Mouse (Mus musculus) heart, embryonic 12.5 days (tissue): Measurements from ENCODE around the gene Glp2r. TPM values are rescaled to one million over a fixed set of nuclear protein-coding genes. Genes with fewer than 3 reads are reported as not detected.

Experiments
- ATAC-seq: fragments of 200-750 bp; cut with Nextera tagmentation; 2 replicates; pipeline ENCODE4 v1.8.0; 2017; ENCODE audit warnings: moderate TSS enrichment, moderate library complexity; ENCODE audit not compliant: insufficient number of reproducible peaks, low FRiP score
- H3K27ac ChIP-seq: fragments of 300-500 bp; sonication (generic); 2 replicates; pipeline ENCODE4 v1.5.1; 2016; ENCODE audit warnings: mild to moderate bottlenecking, moderate library complexity; ENCODE audit not compliant: poor library complexity, severe bottlenecking
- H3K27me3 ChIP-seq: fragments of 300-500 bp; sonication (generic); replicated peaks from 2 replicates; pipeline ENCODE4 v1.6.1; 2016; ENCODE audit warnings: mild to moderate bottlenecking, moderate library complexity
- H3K36me3 ChIP-seq: fragments of 300-500 bp; sonication (generic); 2 replicates; pipeline ENCODE4 v1.6.1; 2016; ENCODE audit warnings: mild to moderate bottlenecking, moderate library complexity
- H3K4me1 ChIP-seq: fragments of 300-500 bp; sonication (generic); replicated peaks from 2 replicates; pipeline ENCODE4 v1.6.1; 2016; ENCODE audit warnings: mild to moderate bottlenecking
- H3K4me2 ChIP-seq: fragments of 300-500 bp; sonication (generic); 2 replicates; pipeline ENCODE4 v1.6.1; 2016; ENCODE audit warnings: mild to moderate bottlenecking, moderate library complexity
- H3K4me3 ChIP-seq: fragments of 300-500 bp; sonication (generic); 2 replicates; pipeline ENCODE4 v1.5.1; 2016; ENCODE audit warnings: mild to moderate bottlenecking
- H3K9ac ChIP-seq: fragments of 300-500 bp; sonication (generic); 2 replicates; pipeline ENCODE4 v1.6.1; 2016; ENCODE audit warnings: mild to moderate bottlenecking, moderate library complexity
- H3K9me3 ChIP-seq: fragments of 300-500 bp; sonication (generic); replicated peaks from 2 replicates; pipeline ENCODE4 v1.6.1; 2016; ENCODE audit warnings: mild to moderate bottlenecking, moderate library complexity
- WGBS: fragments of 180-500 bp; shearing (Covaris S2); methylation state at CpG from one replicate; pipeline ENCODE4 v1.1.7; 2016; 5-methylcytosine and 5-hydroxymethylcytosine counted together
- polyA plus RNA-seq: library from polyadenylated mRNA; unstranded; fragments of >200 nt; fragmentation: Nextera tagmentation; extraction: Ambion mirVana; gene quantifications from 2 replicates; pipeline ENCODE4 v1.2.1, GENCODE M21; 2016

Gene Glp2r
- not detected in 2 replicates for polyA plus RNA-seq

DNA sequence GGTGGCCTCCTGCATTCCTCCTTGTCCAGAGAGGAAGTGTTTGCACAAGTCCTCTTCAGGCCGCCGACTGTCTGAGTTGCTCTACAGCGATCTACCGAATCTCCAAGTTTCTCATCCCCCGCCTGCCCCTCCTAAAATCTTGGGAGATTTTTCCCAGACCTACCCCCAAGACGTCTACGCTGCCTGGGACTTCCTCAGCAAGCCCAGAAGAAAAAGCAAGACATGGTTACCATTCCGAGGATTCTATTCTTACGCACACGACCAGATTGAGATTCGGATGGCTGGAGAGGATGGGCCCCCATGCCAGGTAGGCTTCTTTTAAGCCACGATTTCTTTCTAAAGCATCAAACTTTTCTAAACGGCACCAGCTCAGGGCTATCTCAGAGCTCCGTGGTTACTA is at the start of gene Glp2r:
Gene Glp2r (minus strand): TSS at position 101 of the 400 bp plus-strand sequence.
- Histone ChIP-seq H3K9me3 (no peaks in the 10 kb centered on the region), H3K9ac (no peak within 1 kb of the TSS), H3K27ac (no peak within 1 kb of the TSS), H3K36me3 (no peaks in the 10 kb centered on the region), H3K4me1 (no peaks in the 10 kb centered on the region), H3K4me2 (no peak within 1 kb of the TSS), H3K4me3 (no peak within 1 kb of the TSS), H3K27me3 (no peaks in the 10 kb centered on the region)
- 72% methylated on average over 14 of the region's 14 CpGs for WGBS
- no peak for ATAC-seq

DNA sequence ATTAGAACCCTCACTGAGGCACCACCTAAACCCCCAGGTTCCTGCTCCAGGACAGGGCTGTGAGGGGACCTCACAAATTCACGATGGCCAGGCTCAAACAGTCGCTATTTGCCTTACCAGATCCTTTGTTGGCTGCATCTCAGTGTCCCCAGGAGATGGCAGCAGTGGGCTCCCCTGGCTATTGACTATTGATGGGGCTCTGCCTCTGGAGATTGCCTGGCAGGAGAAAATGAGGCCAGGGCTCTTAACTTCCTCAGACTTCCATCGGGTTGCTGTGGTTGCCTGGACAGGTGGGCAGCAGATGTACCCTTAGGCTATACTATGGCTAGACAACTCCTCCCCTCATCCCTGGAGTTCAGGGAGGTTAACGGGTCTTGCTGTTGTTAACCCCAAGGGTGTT is 49.3 kb upstream of the Glp2r start:
- Histone ChIP-seq H3K36me3 (no peaks in the 10 kb centered on the region), H3K27me3 (0 out of 2 replicates have a peak, but pooled peaks cover 3% of the 10 kb centered on the region), H3K9me3 (no peaks in the 10 kb centered on the region), H3K9ac (no peak overlapping the region), H3K4me1 (peaks cover 6% of the 10 kb centered on the region; the same call in 1 of the 2 replicates), H3K4me2 (peak overlapping the region; percentile 61), H3K4me3 (no peak overlapping the region), H3K27ac (no peak overlapping the region)
- 34% methylated on average over 4 of the region's 4 CpGs for WGBS
- ATAC-seq, result no peak

DNA sequence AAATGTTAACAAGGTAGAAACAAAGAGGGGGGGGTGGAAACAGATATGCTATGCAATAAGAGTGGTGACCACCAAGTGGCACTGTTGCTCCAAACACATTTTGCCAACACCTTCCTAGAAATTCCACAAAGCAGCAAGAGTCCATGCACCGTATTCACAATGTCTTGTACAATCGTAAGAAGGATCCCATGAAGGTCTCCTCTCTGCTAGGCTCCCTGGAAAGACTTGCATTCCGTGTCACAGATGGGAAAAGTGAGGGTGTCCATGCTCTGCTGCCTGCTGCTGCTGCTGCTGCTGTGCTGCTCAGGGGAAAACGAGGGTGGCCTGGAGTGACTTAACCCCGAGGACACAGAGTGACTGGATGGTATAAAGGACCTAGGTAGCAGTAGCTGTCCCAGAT is 48.7 kb upstream of the Glp2r start:
- ATAC-seq, result no peak; the same call in 1 of the 2 replicates
- no peak overlapping the region for H3K27ac ChIP-seq
- H3K27me3 ChIP-seq, result peaks cover 9% of the 10 kb centered on the region; the same call in 1 of the 2 replicates
- H3K36me3 ChIP-seq, result no peaks in the 10 kb centered on the region
- H3K4me2 ChIP-seq, result peak overlapping the region; percentile 61
- H3K9ac ChIP-seq, result 0 out of 2 replicates have a peak overlapping the region, but pooled peaks have one; percentile 16
- H3K4me3 ChIP-seq, result peak overlapping the region; percentile 20; the same call in 1 of the 2 replicates
- 14% methylated on average over 5 of the region's 5 CpGs for WGBS
- H3K9me3 ChIP-seq, result no peaks in the 10 kb centered on the region
- peaks cover 3% of the 10 kb centered on the region; the same call in 1 of the 2 replicates for H3K4me1 ChIP-seq

DNA sequence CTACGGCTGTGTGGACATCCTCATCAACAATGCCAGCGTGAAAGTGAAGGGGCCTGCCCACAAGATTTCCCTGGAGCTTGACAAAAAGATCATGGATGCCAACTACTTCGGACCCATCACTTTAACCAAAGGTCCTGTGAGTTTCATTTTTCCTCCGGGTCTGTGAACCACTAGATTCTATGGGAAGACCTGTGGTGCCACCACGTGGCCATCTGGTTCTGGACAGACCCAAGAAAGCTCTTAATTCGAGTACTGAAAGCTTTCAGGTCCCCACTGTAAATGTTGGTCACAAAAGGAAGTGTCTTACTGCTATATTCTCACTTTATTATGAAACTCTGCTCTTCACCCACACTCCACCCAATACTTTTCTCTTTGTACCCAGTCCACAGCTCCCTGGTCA is 40.6 kb upstream of the Glp2r start:
- ATAC-seq, result no peak
- Histone ChIP-seq H3K4me2 (no peak overlapping the region), H3K9ac (no peak overlapping the region), H3K36me3 (no peaks in the 10 kb centered on the region), H3K4me1 (peaks cover 6% of the 10 kb centered on the region; the same call in 1 of the 2 replicates), H3K4me3 (no peak overlapping the region), H3K27ac (no peak overlapping the region), H3K27me3 (peaks cover 10% of the 10 kb centered on the region; the same call in 1 of the 2 replicates), H3K9me3 (no peaks in the 10 kb centered on the region)
- WGBS, result 73% methylated on average over 6 of the region's 6 CpGs

DNA sequence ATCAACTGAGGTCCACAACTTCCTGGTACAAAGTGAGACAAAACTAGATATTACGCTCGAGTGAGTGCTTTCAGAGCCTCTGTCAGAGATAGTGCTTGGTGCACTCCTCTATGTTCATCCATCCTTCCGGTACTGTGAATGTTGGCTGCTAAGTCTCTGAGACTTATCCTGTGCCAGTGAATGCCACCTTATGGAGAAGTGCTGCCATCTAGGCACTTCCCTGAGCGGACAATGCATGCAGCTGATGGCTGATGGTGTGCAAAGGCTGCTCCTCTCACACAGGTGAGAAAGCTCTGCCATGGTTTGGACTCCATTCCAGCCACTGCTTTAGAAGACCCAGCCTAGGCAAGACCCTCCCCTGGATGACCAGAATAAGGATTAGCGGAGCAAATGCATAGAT is 37.1 kb upstream of the Glp2r start:
- no peak for ATAC-seq
- Histone ChIP-seq H3K27ac (no peak overlapping the region), H3K4me1 (peaks cover 11% of the 10 kb centered on the region; the same call in 1 of the 2 replicates), H3K4me3 (no peak overlapping the region), H3K4me2 (no peak overlapping the region), H3K9ac (no peak overlapping the region), H3K27me3 (no peaks in the 10 kb centered on the region), H3K9me3 (no peaks in the 10 kb centered on the region), H3K36me3 (no peaks in the 10 kb centered on the region)
- 66% methylated on average over 5 of the region's 5 CpGs for WGBS

DNA sequence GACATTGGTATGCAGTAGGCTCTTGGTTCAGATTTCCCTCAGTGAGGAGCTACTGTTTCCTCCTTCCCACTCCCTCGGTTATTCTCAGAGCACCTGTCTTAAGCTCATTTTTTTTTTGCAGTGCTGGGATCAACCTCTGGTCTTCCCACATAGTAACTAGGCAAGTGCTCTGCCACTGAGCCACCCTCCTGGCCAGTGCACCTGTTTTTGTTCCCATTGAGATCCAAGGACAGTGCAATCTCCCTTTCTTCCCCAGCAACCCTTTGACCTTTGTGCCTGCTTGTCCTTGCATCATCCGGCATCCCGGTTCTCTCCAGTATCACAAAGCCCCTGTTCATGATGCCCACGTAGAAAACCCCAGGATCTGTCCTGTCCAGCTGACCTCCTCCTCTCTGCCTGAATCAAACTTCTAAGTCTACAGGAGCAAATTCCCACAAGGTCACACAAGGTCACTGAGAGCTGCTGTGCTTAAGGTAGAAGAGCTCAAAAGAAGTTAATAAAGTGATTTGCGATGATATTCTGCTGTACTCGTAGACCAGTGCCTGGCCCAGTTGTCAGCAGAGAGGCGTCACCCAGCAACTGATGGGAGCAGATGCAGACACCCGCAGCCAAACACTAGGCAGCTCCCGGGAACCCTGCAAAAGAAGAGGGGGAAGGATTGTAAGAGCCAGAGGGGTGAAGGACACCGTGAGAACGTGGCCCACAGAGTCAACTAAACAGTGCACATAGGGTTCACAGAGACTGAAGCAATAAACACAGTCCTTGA is 36.1 kb upstream of the Glp2r start:
- Histone ChIP-seq H3K9me3 (no peaks in the 10 kb centered on the region), H3K36me3 (no peaks in the 10 kb centered on the region), H3K4me1 (peaks cover 11% of the 10 kb centered on the region; the same call in 1 of the 2 replicates), H3K4me2 (no peak overlapping the region), H3K27me3 (no peaks in the 10 kb centered on the region), H3K4me3 (no peak overlapping the region), H3K27ac (no peak overlapping the region), H3K9ac (no peak overlapping the region)
- ATAC-seq, result no peak
- WGBS, result 75% methylated on average over 11 of the region's 11 CpGs

DNA sequence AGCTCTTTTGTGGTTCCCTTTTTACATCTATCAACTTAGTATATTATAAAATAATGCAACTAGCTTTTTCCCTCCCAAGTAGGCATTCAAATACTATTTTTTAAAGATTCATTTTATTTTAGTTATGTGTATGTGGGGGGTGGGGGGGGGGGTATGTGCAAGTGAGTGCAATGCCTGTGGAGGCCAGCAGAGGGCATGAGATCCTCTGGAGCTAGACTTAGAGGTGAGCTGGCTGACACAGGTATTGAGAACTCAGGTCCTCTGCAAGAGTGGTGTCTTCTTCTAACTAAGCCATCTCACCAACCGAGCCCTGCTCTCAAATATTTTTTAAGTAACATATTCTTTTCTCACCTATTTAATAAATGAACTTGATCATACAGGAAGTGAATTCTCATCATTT is 34.6 kb upstream of the Glp2r start:
- ATAC-seq, result no peak
- no peak overlapping the region for H3K9ac ChIP-seq

DNA sequence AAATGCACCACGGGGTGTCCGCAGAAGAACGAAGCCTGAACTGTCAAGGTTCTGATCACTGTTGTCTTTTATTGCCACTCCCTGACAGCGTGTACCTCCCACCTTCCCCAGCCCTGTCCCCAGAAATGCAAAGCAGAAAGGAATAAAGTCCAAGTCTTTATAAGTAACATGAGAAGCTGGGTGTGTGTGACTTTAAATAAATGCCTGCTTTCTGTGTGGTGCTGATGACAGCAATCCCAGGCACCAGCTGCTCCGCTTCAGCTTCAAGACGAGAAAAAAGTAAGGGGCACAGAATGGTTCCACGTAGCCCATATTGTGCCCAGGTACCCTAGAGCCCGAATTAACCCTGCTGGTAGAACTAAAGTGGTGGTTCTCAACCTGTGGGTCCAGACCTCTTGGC is 30.2 kb upstream of the Glp2r start:
- Histone ChIP-seq H3K27ac (no peak overlapping the region), H3K36me3 (no peaks in the 10 kb centered on the region), H3K4me1 (peaks cover 26% of the 10 kb centered on the region), H3K9me3 (no peaks in the 10 kb centered on the region), H3K4me3 (no peak overlapping the region), H3K27me3 (no peaks in the 10 kb centered on the region), H3K4me2 (no peak overlapping the region), H3K9ac (no peak overlapping the region)
- no peak for ATAC-seq
- 64% methylated on average over 8 of the region's 8 CpGs for WGBS

More for the DNA sequence above, 34.6 kb upstream of the Glp2r start:
- no peak overlapping the region for H3K4me3 ChIP-seq
- H3K9me3 ChIP-seq, result no peaks in the 10 kb centered on the region
- H3K27me3 ChIP-seq, result no peaks in the 10 kb centered on the region
- WGBS, result 82% methylated on average over 1 of the region's 1 CpGs
- no peak overlapping the region for H3K4me2 ChIP-seq
- H3K4me1 ChIP-seq, result peaks cover 22% of the 10 kb centered on the region
- no peak overlapping the region for H3K27ac ChIP-seq
- no peaks in the 10 kb centered on the region for H3K36me3 ChIP-seq

DNA sequence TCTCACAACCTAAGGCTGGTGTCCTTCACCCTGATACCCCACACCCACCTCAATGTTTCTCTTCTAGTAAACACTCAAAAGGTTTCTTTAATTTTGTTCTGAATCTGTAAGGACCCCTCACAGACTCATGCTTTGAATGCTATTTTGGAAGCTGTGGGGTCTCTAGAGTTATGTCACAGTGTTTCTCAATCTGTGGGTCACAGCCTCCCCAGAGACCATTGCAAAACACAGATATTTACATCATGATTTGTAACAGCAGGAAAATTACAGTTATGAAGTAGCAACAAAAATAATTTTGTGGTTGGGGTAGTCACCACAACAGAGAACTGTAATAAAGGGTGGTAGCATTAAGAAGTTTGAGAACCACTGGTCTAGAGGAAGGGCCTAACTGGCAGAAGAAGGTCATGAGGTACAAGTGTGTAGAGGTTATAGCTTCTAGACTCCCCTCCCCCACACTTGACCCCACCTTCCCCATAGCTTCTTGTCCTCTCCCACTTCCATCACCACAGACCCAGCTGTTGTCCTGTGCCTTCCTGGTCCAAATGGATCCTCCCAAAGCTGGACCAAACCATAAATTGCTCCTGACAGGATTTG is 29.3 kb upstream of the Glp2r start:
- Histone ChIP-seq H3K27me3 (no peaks in the 10 kb centered on the region), H3K36me3 (no peaks in the 10 kb centered on the region), H3K9ac (no peak overlapping the region), H3K4me1 (peaks cover 28% of the 10 kb centered on the region), H3K4me3 (no peak overlapping the region), H3K4me2 (no peak overlapping the region), H3K9me3 (no peaks in the 10 kb centered on the region), H3K27ac (no peak overlapping the region)
- no peak for ATAC-seq

DNA sequence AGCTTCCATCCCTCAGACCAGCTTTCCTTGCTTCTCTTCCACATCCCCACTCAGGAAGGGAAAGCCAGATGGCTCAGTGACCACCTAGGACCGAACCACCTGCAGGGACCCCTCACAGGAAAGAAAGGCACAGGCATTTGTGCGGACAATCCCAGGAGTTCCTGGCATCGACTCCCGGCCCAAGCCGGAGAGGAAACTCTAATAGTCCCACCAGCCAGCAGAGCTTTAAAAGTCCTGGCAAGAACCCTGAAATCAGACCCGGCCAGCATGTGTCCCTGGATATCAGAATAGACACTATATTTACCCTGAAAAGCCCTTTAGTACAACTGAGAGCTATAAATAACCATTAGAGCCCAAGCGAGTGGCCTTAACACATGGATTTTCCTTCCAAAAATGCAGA is 27.0 kb upstream of the Glp2r start, which contains the start of gene Dhrs7c:
Gene Dhrs7c (plus strand): TSS at position 257 of the 400 bp plus-strand sequence.
- no peak for ATAC-seq
- Histone ChIP-seq H3K27me3 (no peaks in the 10 kb centered on the region), H3K4me2 (no peak within 1 kb of the TSS), H3K36me3 (no peaks in the 10 kb centered on the region), H3K4me1 (peaks cover 23% of the 10 kb centered on the region), H3K9me3 (no peaks in the 10 kb centered on the region), H3K27ac (peak within 1 kb of the TSS; percentile 31; the same call in 1 of the 2 replicates), H3K4me3 (no peak within 1 kb of the TSS), H3K9ac (no peak within 1 kb of the TSS; the same call in 1 of the 2 replicates)
- 55% methylated on average over 7 of the region's 7 CpGs for WGBS

DNA sequence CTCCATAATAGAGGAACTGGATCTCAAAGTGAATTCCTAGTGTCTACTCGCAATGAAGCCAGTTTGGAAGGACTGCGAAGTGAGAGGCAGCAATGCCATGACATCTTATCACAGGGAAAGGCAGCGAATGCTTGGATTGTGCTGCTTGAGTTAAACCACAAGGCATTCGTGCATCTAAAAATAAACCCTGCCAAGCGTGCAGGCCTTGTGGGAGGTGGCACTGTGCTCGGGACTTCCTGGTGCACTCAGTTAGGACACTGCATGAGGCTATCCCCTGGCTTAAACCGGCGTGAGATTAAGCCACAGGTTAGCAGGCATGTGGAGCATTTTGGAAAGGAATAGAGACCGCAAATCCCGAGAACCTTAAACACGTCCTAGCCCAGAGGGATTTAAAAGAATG is 19.2 kb upstream of the Glp2r start:
- no peak overlapping the region for H3K4me2 ChIP-seq
- 36% methylated on average over 11 of the region's 11 CpGs for WGBS

More for the DNA sequence above, 19.2 kb upstream of the Glp2r start:
- H3K9me3 ChIP-seq, result no peaks in the 10 kb centered on the region
- ATAC-seq, result no peak
- no peak overlapping the region for H3K4me3 ChIP-seq
- H3K4me1 ChIP-seq, result peaks cover 15% of the 10 kb centered on the region
- H3K36me3 ChIP-seq, result no peaks in the 10 kb centered on the region
- H3K27me3 ChIP-seq, result no peaks in the 10 kb centered on the region
- H3K27ac ChIP-seq, result peak overlapping the region; percentile 66
- H3K9ac ChIP-seq, result no peak overlapping the region
